Mouse (Mus musculus) T-helper 2 cell (primary cell): ENCODE results near the gene Evi2.

Experiments used
- in situ Hi-C: fragments of 300-600 bp; cut with MboI, MseI; formaldehyde crosslinking; loops from one replicate; pipeline ENCODE4 v1.15.1; 2025; ENCODE audit warnings: high pct_unique_total_duplicates

The Evi2 gene

GRCm38 (mm10) chr11:79526549-79526948 lies 3.8 kb downstream of the Evi2 start:
- in situ Hi-C loops, result no loop called here

DNA sequence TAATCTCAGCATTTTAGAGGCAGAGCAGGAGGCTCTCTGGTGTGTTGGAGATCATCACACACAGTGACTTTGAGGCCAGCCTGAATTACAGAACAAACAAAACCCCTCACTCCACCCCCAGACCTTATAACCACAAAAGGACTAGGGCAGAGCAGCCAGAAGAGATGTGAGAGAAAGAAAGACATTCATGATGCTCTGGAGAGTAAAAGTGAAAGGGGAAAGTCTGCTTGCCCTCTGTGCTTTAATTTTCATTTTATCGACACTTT lies 6.1 kb downstream of the Evi2 start:
- in situ Hi-C loops, result no loop called here

DNA sequence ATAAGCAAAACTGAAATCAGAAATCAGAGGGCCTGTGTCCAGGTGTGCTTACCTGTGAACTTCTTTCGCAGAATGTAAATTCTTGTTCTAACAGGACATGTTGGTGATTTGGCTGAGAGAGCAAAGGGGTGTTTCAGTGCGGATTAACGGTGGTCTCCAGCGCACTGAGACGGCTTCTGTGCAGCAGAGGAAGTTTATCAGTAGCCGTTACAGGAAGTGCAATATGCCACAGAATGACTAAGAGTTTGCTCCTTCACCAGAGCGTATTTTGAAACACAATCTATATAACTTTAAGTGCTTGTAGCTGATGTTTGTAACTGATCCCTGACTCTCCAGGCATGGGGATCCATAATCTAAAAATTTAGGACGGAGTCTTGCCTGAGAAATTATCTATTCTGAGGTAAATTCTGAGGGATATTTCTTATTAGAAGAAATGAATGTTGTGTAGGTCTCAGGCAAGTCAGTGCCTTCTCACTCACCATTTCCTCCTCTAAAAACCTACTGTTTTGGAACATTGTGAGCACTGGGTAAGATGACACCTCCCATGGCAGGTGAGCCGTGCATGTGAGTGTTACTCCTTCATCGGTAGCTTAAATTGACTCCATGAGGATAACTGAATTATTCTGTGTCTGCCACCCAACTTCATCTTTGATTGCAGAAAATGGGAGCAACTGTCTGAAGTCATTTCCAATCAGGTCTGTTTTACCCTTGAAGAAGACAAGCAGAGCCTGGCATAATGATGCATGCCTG lies 6.7 kb downstream of the Evi2 start, which contains the start of gene Evi2b:
Gene Evi2b (minus strand): TSS at position 203 of the 750 bp plus-strand sequence.
- in situ Hi-C loops, result no loop called here

DNA sequence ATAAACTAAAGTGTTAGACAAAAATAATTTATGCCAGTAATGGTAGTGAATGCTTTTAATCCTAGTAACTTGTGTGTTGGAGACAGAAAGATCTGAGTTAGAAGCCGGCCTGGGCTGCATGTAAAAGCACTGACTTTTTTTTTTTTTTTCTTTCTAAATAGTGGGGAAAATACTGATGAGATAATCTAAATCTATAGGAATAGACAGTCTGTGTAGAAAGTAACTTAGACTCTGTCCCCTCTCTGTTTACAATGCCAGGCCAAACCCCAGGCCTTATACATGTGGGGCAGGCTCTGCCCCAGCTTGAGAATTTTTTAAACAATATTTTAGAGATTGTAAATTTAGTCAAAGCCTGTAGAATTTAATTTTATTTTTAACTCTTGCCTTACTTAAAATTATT lies 7.4 kb downstream of the Evi2 start:
- in situ Hi-C loops, result no loop called here

GRCm38 (mm10) chr11:79521930-79522329 lies 8.5 kb downstream of the Evi2 start:
- in situ Hi-C loops, result no loop called here

DNA sequence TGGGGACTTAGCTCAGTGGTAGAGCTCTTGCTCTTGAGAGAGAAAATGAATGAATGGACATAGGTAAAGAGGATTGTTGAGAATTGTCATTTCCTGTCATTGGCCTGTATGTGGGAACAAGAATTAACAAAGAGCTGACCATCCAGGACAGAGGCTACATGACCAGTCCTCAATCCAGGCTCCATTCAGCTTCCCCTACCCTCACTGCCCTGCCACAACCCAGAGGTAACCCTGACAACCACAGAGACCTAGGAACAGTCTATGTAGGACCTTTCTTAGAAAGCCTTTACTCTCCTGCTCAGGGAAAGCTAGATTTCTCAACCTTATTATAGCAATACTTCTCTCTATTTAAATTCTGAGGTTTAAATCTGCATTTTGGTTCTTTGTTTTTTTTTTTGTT lies 9.6 kb downstream of the Evi2 start:
- in situ Hi-C loops, result no loop called here

DNA sequence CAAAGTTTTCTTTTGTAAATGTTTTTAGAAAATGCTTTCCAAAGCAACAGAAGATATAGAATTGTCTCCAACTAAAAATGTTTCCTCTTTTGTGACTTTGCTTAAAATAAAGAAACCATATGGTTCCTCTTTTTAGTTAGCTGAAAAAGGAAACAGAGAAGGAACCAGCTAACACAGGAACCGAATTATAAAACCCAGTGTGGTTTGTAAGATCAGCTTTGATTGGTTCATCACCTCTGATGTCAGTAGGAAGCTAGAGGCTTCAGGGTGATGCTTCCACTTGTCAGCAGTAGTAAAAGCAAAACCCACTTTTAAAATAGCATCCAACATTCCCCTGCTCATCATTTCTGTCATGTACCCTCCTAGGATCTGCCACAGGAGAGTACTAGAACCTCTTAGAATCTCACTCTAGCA lies 10.5 kb downstream of the Evi2 start:
- in situ Hi-C loops, result no loop called here

GRCm38 (mm10) chr11:79519299-79519698 lies 11.1 kb downstream of the Evi2 start:
- in situ Hi-C loops, result no loop called here

- in situ Hi-C loops, result no loop called here
Measured at GRCm38 (mm10) chr11:79515798-79516197, 14.6 kb downstream of the Evi2 start.

DNA sequence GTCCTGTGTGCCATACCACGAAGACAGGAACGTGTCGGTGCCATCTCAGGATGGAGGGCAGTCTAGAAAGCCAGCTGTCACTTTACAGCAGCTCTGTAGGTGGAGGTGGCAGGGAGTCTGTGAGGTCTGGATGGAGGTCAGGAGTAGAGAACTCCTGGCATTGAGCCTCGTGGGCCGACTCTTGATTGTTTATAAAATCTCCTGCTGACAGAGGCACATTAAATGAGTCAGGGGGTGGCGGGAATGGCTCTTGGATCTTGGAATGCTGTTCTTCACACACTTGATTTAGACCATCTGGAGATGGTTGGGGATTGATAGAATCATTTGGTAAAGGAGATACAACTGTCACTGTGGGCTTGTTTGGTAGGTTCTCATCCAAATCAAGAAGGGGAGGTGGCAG lies 15.1 kb downstream of the Evi2 start:
- in situ Hi-C loops, result no loop called here

GRCm38 (mm10) chr11:79511970-79512369 lies 18.4 kb downstream of the Evi2 start:
- in situ Hi-C loops, result no loop called here

GRCm38 (mm10) chr11:79504506-79504905 lies 25.9 kb downstream of the Evi2 start:
- in situ Hi-C loops, result loop anchor here (10.0 kb wide), 1 partner anchor 340 kb away; no protein-coding TSS in a partner anchor

DNA sequence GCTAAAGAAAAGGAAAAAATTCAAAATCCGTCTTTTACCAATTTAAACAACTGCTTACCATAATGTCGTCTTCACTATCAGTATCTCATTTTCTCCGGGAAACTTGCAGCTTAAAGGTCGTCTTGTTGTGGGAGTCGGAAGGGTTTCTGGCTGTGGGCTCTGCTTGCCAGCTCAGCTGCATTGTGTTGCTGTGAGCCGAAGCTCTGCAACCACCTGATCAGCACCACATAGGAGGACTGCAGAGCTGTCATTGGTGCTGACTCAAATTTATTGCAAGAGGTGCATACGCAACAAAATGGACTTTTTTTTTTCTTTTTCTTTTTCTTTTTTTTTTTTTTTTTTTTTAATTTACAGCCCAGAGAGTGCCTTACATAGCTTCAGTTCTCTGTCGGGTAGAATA lies 26.5 kb downstream of the Evi2 start, which contains the start of gene Omg:
Gene Omg (minus strand): TSS at position 240 of the 400 bp plus-strand sequence.
- in situ Hi-C loops, result loop anchor here (10.0 kb wide), 1 partner anchor 339 kb away; no protein-coding TSS in a partner anchor

- in situ Hi-C loops, result loop anchor here (10.0 kb wide), 1 partner anchor 338 kb away; no protein-coding TSS in a partner anchor
Measured at GRCm38 (mm10) chr11:79502917-79503316, 27.5 kb downstream of the Evi2 start.

- in situ Hi-C loops, result loop anchor here (10.0 kb wide), 1 partner anchor 80 kb away; no protein-coding TSS in a partner anchor
Measured at GRCm38 (mm10) chr11:79494976-79495800, 35.2 kb downstream of the Evi2 start.

DNA sequence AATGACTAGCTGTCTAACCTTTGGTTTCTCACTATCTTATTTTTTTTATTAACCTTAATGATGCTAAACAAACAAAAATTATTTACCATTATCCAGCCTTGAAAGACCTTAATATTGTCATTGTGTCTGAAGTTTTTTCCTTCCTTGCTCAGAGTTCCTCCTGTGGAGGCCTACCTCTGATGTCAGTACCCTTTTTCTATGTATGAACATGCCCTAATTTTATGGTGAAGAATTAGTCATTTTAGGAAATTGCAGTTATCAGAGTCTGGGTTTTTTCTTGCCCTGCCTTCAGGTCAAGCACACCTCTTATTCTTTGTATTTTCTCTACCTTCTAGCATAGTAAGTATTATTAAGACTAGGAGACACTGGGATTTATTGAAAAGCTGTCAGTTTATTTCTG lies 45.7 kb downstream of the Evi2 start:
- in situ Hi-C loops, result no loop called here

DNA sequence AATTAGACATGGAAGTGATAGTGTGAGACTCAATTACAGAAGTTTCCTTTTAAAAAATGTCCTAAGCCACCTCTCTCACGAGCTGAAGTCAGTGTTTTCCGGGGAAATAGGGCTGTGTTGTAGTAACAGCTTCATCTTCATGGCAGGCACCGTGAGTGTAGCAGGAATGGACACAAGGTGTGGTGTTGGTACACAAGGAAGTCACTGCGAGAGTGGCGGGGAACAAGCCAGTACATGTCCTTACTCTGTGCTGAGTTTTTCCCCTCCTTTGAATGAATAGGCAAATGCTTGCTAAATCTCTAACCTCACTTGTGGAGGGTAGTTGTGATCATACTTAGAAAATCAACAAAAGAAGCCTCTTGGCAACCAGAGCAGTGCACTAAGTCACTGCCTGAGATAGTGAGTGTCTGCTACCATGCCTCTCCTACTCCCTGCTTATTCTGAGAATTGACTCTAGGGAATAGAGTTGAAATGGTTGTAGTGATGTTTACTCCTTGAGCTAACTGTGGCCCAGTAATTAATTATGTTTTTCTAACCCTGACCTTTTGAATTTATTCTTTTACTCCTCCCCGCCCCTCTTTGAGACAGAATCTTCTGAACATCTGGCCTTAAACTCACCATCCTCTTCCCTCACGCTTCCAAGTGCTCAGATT lies 46.4 kb downstream of the Evi2 start:
- in situ Hi-C loops, result no loop called here

GRCm38 (mm10) chr11:79483392-79483791 lies 47.0 kb downstream of the Evi2 start:
- in situ Hi-C loops, result no loop called here

- in situ Hi-C loops, result no loop called here
Measured at GRCm38 (mm10) chr11:79468097-79468496, 62.3 kb downstream of the Evi2 start.
